Mouse (Mus musculus) brain, embryonic 14.5 days (tissue): Measurements from ENCODE around the gene Fig4.

Source experiments
- CTCF ChIP-seq: fragments of 200-500 bp; IDR thresholded peaks from 2 replicates; pipeline ENCODE4 v1.5.1; 2012; ENCODE audit warnings: inconsistent platforms, mild to moderate bottlenecking, moderate library complexity, borderline replicate concordance; ENCODE audit not compliant: insufficient read depth, insufficient read length; ENCODE audit errors: extremely low read depth
- POLR2A ChIP-seq: fragments of 200-500 bp; IDR thresholded peaks from 2 replicates; pipeline ENCODE4 v1.6.1; 2012; ENCODE audit warnings: mild to moderate bottlenecking, inconsistent platforms, borderline replicate concordance; ENCODE audit not compliant: poor library complexity, insufficient read depth, insufficient read length, severe bottlenecking; ENCODE audit errors: extremely low read depth

DNA sequence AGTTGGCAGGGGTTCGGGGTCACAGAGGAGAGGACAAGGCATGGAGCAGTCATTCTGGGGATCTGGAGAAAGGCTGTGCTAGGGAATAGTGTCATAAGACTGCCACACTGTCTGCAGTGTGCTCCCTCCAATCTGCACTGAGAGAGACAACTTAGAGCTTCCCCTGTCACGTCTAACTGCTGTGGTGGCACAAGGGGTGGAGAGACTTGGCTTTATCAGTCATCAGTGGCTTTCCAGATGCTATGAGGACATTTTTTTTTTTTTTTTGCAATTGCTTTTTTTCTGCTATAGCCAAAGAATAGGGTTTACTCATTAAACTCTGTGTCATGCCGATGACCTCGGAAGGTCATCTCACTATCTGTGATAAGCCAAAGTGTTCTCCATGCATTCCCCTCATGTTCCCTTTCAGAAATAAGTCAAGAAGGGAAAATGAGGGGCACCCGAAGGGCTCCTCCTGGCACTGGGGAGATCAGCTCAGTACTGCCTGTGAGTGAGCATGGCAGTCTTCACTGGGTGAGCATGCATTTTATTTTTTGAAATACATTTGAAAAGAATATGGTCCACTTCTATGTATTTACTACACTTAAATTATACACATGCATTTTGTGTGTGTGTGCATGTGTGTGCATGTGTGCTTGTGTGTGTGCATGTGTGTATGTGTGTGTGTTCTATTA, 55.1 kb downstream of the Fig4 start:
- TF ChIP-seq POLR2A (no peak), CTCF (no peak)
